Mouse (Mus musculus): ENCODE data around the gene Adgra1. TPM values are rescaled to one million over a fixed set of nuclear protein-coding genes. Genes with fewer than 3 reads are reported as not detected.
A peak's percentile ranks its signal among the peaks of the same experiment; 100 is the strongest.

Adgra1 gene
- polyA plus RNA-seq, 1 experiment from 2014 or later = 0.70 TPM

DNA sequence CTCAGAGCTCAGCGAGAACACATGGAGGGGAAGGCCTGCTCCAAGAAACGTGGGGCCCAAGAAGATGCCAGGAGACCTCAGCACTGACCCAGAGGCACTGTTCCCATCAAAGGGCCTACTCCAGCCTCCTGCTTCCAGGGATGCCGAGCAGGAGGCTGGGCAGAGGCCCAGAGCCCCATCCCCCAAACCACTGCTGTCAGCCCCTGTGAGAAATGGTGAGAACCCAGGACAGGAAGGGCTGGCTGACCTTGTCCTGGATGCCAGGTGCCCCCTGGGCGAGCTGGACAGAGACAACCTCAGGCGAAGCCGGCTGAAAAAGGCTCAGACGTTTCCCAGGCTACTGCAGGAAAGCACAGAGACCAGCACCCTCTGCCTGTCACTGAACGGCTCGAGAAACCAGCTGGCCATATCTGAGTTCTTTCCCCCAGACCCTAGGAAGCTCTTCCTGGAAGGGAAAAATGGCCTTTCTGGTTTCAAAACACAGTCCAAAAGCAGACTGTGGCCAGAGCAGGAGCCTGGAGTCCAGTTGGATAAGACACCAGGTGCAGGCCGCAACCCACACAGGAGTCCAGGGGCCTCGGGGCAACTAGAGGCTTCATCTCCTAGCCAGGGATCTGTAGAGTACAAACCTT is 76.3 kb downstream of the Adgra1 start:
- Histone ChIP-seq H3K4me3 (no peak overlapping the region), H3K27ac (no peak overlapping the region), H3K4me2 (no peak overlapping the region), H3K27me3 (peaks cover 33% of the 10 kb centered on the region), H3K36me3 (no peaks in the 10 kb centered on the region), H3K9ac (no peak overlapping the region), H3K4me1 (peaks cover 14% of the 10 kb centered on the region; the same call in 1 of the 2 replicates), H3K9me3 (no peaks in the 10 kb centered on the region)
- no peak for ATAC-seq (ENCODE audit: insufficient number of reproducible peaks, low FRiP score, low TSS enrichment, low read depth)
- WGBS = 54% methylated on average over 11 of the region's 11 CpGs

DNA sequence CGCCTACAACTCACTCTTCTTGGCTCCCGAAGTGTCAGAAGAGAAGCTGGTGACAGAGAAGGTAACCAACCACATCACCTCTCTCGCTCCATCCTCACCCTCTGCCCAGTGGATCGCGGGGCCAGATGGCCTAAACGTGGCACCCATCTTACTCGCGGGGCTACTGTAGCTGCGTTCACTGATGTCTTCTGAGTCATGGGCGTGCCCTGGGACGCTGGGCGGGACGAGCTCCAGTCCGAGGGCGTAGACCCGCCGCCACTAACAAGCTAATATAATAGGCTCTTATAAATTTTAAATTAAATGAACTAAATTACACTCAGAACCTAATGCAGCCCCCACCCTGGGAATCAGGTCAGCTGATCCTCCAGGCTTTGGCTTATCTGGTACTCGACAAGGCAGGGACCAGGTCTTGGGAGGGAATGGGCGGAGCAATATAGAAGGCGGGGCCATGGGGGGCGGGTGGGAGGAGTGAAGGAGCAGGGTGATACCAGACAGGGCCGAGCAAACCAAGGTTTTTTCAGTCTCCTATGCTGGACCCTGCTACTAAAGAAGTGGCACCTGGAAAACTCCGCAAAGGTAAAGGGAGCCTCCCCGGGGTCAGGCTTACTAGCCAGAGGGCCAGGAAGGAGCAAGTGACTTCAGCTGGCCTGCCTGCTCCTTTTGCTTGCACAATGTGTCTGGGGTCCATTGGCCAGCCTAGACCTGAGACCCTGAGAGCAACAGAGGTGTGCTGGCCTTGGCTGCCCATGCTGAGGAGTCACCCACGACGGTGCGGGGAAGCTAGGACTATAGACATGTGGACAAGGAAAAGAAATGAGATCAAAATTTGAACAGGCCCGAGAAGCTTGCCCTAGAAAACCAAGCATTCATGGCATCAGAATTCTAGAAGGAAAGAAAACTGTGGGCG is 80.4 kb downstream of the Adgra1 start:
- peak; percentile 19; the same call in 1 of the 2 replicates for ATAC-seq (ENCODE audit: insufficient number of reproducible peaks, low FRiP score, low TSS enrichment, low read depth)
- H3K4me2 ChIP-seq = peak overlapping the region; percentile 42
- H3K27me3 ChIP-seq = peaks cover 34% of the 10 kb centered on the region
- peak overlapping the region; percentile 29 for H3K4me3 ChIP-seq
- no peaks in the 10 kb centered on the region for H3K9me3 ChIP-seq
- 12% methylated on average over 29 of the region's 29 CpGs for WGBS
- no peaks in the 10 kb centered on the region for H3K36me3 ChIP-seq
- H3K27ac ChIP-seq = no peak overlapping the region
- H3K4me1 ChIP-seq = peaks cover 10% of the 10 kb centered on the region; the same call in 1 of the 2 replicates
- H3K9ac ChIP-seq = 0 out of 2 replicates have a peak overlapping the region, but pooled peaks have one; percentile 1

DNA sequence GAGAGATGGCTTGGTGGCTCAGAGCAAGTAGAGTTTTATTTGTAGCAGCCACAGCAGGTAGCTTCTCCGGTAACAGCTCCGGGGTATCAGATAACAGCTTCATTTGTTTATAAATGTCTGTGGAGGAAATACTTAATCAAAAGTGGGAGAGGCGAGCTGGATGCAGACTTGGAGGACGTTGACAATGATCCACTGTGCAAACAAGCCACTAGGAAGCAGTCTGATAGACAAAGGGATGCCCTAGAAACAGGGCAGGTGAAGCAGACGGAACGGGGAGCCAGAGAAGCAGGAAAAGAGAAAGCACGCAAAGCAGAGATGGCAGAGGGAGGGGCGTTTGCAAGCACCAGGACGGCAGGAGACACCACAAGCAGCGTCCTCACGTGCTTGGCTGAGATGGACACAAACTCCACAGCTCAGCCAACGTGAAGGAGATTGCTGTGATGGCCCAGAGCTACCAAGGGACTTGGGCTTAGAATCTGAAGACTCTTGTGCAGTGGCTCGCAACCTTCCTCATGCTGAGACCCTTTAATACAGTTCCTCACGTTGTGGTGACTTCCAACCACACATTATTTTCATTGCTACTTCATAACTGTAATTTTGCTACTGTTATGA is 81.8 kb downstream of the Adgra1 start:
- 6% methylated on average over 14 of the region's 14 CpGs for WGBS
- Histone ChIP-seq H3K4me1 (peaks cover 10% of the 10 kb centered on the region; the same call in 1 of the 2 replicates), H3K4me2 (no peak overlapping the region), H3K9ac (no peak overlapping the region), H3K27ac (no peak overlapping the region), H3K36me3 (no peaks in the 10 kb centered on the region), H3K27me3 (peaks cover 41% of the 10 kb centered on the region), H3K4me3 (no peak overlapping the region), H3K9me3 (no peaks in the 10 kb centered on the region)
- no peak for ATAC-seq (ENCODE audit: insufficient number of reproducible peaks, low FRiP score, low TSS enrichment, low read depth)

DNA sequence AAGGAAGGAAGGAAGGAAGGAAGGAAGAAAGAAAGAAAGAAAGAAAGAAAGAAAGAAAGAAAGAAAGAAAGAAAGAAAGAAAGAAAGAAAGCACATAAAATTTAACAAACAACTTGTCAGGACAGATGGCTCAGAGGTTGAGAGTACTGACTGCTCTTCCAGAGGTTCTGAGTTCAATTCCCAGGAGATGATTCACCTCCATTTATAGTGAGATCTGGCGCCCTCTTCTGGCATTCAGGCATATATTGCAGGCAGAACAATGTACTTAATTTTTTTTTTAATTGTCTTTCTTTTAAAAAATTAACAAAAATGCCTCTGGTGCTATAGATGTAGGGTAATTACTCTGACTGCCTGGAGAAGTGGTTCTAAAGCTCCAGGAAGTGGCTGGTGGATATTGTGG is 82.4 kb downstream of the Adgra1 start:
- Histone ChIP-seq H3K9me3 (no peaks in the 10 kb centered on the region), H3K27ac (no peak overlapping the region), H3K4me2 (no peak overlapping the region), H3K27me3 (peaks cover 41% of the 10 kb centered on the region), H3K36me3 (no peaks in the 10 kb centered on the region), H3K4me1 (peaks cover 10% of the 10 kb centered on the region; the same call in 1 of the 2 replicates), H3K4me3 (no peak overlapping the region), H3K9ac (no peak overlapping the region)
- ATAC-seq (ENCODE audit: insufficient number of reproducible peaks, low FRiP score, low TSS enrichment, low read depth) = no peak
- 0% methylated on average over 1 of the region's 1 CpGs for WGBS

DNA sequence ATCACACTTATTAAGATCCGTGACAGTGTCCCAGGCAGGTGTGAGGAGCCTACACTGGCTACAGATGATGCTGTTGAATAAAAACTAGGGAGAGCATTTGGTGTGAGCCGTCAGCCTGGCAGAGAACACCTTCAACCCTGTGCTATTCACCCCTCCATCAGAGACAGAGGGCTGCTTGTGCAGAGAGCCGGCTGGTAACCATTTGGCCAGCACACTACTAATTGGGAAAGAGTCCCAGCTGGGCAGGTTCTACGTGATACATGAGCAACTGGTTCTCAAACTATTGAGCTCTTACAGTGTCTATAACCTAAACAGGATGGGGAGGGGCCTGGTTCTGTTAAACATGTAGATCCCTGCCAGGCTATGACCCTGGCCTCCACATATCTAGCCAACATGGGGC is 84.3 kb downstream of the Adgra1 start:
- Histone ChIP-seq H3K4me3 (no peak overlapping the region), H3K4me2 (no peak overlapping the region), H3K36me3 (no peaks in the 10 kb centered on the region), H3K9ac (no peak overlapping the region), H3K27ac (no peak overlapping the region), H3K4me1 (peaks cover 10% of the 10 kb centered on the region; the same call in 1 of the 2 replicates), H3K9me3 (no peaks in the 10 kb centered on the region), H3K27me3 (peaks cover 33% of the 10 kb centered on the region)
- WGBS = 47% methylated on average over 4 of the region's 4 CpGs
- no peak for ATAC-seq (ENCODE audit: insufficient number of reproducible peaks, low FRiP score, low TSS enrichment, low read depth)

Other genes with a start within 250 kb of the Adgra1 start
- 0.24 and 0.26 TPM in 2 replicates for gene Cfap46, start 150.4 kb upstream of the Adgra1 start, polyA plus RNA-seq (2015; fragmentation: Nextera tagmentation; extraction: Ambion mirVana)
- 0.24 and 0.26 TPM in 2 replicates for gene Kndc1, start 60.5 kb downstream of the Adgra1 start, polyA plus RNA-seq (2015; fragmentation: Nextera tagmentation; extraction: Ambion mirVana)
- gene Utf1, start 109.6 kb downstream of the Adgra1 start, polyA plus RNA-seq (2015; fragmentation: Nextera tagmentation; extraction: Ambion mirVana) = 0.12 TPM in 1 of 2 replicates, not detected in the other
- 0.38 and 0.44 TPM in 2 replicates for gene 6430531B16Rik, start 144.6 kb downstream of the Adgra1 start, polyA plus RNA-seq (2015; fragmentation: Nextera tagmentation; extraction: Ambion mirVana)
- 2.9 and 3.0 TPM in 2 replicates for gene Adam8, start 158.4 kb downstream of the Adgra1 start, polyA plus RNA-seq (2015; fragmentation: Nextera tagmentation; extraction: Ambion mirVana)
- 36.9 and 37.2 TPM in 2 replicates for gene Zfp511, start 202.2 kb downstream of the Adgra1 start, polyA plus RNA-seq (2015; fragmentation: Nextera tagmentation; extraction: Ambion mirVana)
- 50.6 and 51.9 TPM in 2 replicates for gene Tubgcp2, start 202.5 kb downstream of the Adgra1 start, polyA plus RNA-seq (2015; fragmentation: Nextera tagmentation; extraction: Ambion mirVana)
- not detected in 2 replicates for gene Msx3, start 214.9 kb downstream of the Adgra1 start, polyA plus RNA-seq (2015; fragmentation: Nextera tagmentation; extraction: Ambion mirVana)
- 0.55 and 1.2 TPM in 2 replicates for gene Caly, start 248.4 kb downstream of the Adgra1 start, polyA plus RNA-seq (2015; fragmentation: Nextera tagmentation; extraction: Ambion mirVana)

Data from limb, embryonic 15.5 days (tissue).